Mouse (Mus musculus): ENCODE results near the gene Gtf3c2.

The Gtf3c2 gene

GRCm38 (mm10) chr5:31138241-31138967 lies 41.5 kb downstream of the Gtf3c2 start, which contains the start of gene Ucn:
Ucn (minus strand) TSS chr5:31138829.
- DNase-seq: peak; percentile 34 to 41

GRCm38 (mm10) chr5:31137658-31138057 lies 42.3 kb downstream of the Gtf3c2 start:
- no peak for DNase-seq

- peak in 1 of 2 experiments; percentile 4 for DNase-seq
These were observed 43.1 kb downstream of the Gtf3c2 start for GRCm38 (mm10) chr5:31136730-31137424.

DNA sequence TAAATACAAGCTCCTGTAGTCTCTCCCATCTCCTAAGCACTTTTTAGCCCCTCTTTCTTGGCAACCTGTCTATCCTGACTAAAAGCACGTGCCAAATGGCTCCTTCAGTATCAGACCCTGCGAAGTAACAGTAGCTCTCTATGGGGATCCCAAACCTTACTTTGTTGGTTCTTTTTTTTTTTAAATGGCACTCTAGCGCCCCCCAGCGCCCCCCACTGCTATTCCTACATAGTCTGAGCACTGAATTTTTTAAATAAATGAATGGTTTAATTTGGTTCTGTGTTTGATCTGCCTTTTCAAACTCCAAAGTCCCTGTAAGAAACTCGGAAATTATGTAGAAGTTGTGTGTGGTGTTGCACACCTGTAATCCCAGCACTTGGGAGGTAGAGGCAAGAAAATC lies 53.9 kb downstream of the Gtf3c2 start:
- no peak for DNase-seq

GRCm38 (mm10) chr5:31123481-31123880 lies 56.5 kb downstream of the Gtf3c2 start:
- no peak for DNase-seq

GRCm38 (mm10) chr5:31121111-31121510 lies 58.8 kb downstream of the Gtf3c2 start:
- DNase-seq: no peak

DNA sequence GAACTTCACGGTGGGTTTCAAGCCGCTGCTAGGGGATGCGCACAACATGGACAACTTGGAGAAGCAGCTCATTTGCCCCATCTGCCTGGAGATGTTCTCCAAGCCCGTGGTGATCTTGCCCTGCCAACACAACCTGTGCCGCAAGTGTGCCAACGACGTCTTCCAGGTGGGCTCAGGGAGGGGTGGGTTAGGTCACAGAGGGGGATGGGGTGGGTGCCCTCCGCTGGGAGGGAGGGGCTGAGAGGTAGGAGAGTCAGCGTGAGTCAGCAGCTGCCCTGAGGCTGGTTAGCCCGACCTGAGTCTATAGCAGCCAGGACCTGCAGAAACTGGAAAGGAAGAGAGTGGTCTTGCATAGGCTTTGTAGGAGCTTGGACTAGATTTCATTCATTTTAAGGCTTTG lies 63.0 kb downstream of the Gtf3c2 start:
- no peak for DNase-seq

DNA sequence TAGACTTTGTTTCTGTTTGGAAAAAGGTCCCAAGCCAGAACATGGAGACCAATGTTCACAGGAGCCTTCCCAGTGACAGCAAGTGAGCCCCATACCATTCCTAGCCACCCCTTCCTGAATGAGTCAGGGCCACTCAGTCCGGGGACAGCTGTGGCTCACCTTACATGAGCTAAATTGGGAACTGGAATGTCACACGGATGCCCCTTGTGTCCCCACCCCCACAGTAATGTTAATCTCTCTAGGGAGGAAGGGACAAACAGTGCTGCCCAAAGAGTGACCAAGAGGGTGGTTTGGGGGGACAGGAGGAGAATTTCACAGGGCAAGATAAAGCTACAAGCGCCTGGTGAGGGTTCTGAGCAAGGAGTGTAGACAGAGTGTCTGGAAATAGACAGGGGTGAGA lies 63.6 kb downstream of the Gtf3c2 start, which contains the start of gene Trim54:
TSS of gene Trim54 (plus strand) at position 359 of the 400 bp plus-strand sequence.
- no peak for DNase-seq

DNA sequence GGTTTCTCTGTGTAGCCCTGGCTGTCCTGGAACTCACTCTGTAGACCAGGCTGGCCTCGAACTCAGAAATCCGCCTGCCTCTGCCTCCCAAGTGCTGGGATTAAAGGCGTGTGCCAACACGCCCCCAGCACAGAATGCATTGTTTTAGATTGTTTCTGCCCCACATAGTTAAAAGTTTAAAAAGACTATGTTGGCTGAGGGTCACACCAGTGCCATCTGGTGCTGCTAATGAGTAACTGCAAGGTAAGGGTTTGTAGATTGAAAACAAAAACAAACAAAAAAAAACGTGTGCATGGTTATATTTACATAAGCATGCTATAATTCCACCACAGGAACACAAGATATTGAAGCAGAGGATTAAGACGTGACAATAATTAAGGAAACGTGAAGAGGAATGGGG lies 69.2 kb downstream of the Gtf3c2 start:
- peak in 1 of 2 experiments; percentile 35 for DNase-seq

DNA sequence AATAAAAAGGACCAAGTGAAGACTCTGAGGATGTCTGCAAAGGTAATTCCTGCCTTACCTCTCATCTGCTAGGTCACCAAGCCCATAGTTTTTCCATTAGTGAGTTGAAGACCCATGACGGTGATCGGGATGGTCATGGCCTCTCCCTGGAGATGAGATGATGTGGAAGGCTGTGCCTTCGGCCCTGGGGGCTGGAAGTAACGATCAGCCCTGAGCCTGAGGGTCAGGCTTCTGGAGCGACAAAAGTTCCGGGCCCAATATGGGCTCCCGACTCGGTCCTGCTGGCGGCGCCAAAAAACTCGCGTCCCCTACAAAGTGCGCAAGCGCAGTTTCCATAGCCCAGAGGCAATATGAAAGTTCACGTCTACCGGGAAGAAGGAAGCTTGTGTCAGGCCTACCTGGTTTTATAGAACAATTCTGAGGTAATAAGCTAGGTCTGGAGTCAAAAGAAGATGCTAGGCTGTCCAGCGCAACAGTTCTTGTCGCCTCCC lies 71.9 kb downstream of the Gtf3c2 start, which contains the start of gene Slc30a3:
TSS of gene Slc30a3 (minus strand) at position 238 of the 491 bp plus-strand sequence.
- no peak for DNase-seq
